Mouse (Mus musculus) adrenal gland, adult 8-10 months (tissue): Measurements from ENCODE around the gene Dcbld2. TPM values are rescaled to one million over a fixed set of nuclear protein-coding genes. Genes with fewer than 3 reads are reported as not detected.

Experiments
- DNase-seq: peaks from one replicate; pipeline ENCODE4 v3.0.0; 2022
- total RNA-seq, 4 experiments: library from RNA; stranded (reverse); gene quantifications; 2 replicates each; pipeline ENCODE4 v1.2.4; 2022

The Dcbld2 gene
- total RNA-seq, 4 experiments from 2014 or later: 9.6 to 14.1 (median 11.4) TPM

DNA sequence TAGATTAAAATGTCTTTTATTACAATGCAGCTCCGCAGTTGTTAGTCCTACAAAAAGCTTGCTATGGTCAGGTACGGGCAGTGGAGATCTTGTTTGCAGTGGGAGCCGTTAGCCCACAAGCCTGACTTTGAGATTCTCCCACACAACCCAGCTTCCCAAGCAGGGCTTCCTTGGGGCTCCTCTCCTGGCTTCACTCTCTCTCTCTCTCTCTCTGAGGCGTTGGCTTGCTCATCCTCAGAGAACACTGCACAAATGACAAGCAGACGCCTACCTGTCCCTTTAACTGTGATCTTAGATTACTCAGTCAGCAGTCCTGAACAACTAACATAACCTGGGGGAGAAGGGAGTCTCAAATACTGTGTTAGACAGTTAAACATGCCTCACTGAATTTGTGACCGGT lies 79.6 kb downstream of the Dcbld2 start:
- no peak for DNase-seq

DNA sequence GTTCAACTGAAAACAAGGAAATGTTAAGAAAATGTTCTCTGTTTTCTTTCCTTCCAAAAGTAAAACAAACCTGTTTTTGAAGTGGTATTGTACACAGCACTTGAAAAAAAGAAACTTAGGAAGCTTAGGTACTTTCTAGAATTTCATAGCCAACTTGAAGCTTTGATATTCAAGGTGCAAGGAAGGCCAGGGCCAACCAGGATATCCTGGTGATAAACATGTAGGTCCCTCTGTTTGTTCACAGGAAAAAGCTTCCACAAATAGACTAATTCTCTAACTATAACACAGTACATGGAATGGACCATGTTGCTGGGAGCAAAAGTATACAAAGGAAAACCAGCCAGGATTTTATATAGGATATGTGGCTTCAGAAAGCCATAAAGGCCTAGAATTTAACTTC lies 88.5 kb downstream of the Dcbld2 start:
- no peak for DNase-seq

DNA sequence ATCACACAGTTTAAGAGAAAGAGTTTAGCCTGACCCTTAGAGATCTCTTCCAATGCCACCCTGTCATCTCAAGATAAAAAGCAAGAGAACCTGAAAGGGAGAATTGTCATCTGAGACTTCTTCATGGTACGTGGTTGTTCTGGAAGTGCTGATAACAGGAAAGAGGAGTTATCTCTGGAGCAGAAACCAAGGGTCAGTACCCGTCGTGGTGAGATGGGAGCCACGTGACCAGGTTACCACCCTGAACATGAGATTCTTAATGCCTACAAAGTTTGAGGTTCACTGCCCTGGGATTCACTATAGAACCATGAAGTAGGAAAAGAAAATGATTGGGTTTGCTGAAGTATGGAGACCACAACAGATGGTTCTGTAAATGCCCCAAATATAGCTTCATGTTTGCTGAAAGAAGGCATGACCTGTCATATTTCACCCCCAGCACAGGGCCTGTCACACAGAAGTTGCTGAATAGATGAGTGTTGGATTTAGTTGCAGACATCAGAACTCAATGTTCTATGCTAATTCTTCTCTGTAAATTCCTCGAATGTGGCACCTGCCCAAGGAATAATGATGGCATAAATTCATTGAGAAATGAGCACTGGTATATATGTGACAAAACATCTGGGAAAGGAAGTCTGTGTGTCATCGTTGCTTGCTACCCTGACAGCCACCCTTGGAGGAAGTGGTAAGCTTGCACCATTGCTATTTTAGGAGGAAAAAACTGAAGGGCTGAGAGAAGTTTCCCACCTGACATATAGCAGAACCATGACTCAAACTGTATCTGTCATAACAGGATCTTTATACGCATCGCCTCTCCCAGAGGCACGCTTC lies 89.9 kb downstream of the Dcbld2 start:
- no peak for DNase-seq

DNA sequence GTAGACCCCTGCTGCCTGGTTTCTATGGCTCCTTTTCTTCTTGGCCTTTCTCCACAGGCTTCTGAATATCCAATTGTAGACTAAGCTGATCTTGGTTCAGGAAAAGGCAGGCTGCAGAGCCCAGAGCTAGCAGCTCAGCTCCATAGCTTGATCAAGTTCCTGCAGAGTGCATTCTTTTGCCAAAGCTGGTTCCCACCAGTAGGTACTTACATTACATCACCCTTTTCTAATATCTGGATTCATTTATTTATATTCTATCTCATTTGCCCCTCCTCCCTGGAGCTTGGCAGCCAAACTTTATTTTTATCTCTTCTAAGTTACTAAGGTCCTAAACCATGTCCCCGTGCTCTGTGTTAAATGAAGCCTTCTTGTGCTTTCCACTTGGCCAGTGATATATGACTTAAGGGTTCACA lies 90.9 kb downstream of the Dcbld2 start:
- no peak for DNase-seq

DNA sequence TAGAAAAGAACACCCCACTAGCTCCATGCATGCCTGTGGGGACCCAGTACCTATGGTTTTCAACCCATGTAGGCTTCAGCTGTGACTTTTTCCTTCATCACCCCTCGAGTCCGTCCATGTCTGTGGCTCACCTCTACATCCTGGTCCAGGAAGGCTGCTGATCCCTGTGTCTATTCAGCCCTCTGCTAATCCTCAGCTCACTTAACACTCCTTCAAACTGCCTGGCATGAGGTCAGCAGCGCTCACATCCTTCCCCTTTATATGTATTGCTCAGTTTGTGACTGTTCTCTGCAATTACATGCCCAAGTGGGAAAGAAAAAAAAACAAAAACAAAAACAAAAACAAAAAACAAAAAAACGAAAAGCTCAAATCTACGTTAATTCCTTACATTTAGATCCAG lies 91.4 kb downstream of the Dcbld2 start:
- DNase-seq: no peak

DNA sequence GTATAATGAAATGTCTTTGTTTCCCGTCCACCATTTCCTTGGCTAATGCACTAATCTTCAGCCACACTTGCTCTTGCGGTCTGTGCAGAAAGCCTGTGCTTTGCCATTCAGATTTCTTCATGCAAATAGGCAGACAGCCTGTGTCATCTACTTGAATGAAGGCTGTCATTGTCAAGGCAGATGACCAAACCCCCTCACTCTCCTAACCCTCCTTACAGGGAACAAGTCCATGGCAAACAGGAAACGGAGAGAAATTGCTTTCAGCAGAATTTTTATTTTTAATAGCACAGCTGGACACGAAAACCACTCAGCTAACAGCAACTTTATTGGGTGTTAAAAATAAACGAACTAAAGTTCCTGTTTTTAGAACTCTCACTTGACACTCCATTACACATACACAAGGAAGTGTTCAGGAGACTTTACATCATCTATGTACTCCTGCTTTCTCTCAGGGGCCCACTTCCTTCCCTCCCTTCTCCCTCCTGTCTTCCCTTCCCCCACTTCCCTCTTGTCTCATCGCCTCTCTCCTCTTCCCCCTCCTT lies 93.6 kb downstream of the Dcbld2 start:
- no peak for DNase-seq

DNA sequence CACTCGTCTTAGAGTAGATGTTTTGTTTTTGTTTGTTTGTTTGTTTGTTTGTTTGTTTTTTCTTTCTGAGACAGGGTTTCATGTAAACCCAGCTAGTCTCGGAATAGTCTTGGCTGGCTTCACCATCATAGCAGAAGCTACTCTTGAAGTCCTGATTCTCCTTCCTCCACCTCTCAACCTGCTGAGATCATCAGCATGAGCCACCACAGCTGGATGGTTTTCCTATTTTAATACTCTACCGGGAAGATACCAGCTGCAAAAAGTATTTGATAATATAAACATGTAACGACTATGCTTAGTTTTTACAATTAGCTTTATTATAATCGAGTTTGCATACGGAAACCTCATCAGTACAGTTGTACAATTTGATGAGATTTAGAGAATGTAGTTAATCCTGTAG lies 94.3 kb downstream of the Dcbld2 start:
- no peak for DNase-seq

DNA sequence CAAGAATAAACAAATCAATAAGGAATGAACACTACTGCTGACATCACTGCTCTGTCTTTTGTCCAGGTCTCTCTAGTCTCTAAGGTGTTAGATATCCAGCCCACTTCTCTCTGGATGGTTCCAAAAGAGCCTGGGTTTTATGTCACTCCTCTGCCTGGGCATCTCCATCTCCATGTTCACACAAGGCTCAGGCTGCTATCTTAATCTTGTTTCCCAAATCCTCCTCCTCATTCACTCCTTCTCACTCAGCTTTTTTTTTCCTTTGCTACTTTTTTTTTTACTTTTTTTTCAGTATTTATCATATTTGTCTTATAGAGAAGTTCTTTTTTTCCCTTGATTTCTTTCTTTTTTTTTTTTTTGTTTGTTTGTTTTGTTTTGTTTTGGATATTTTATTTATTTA lies 96.7 kb downstream of the Dcbld2 start:
- no peak for DNase-seq

DNA sequence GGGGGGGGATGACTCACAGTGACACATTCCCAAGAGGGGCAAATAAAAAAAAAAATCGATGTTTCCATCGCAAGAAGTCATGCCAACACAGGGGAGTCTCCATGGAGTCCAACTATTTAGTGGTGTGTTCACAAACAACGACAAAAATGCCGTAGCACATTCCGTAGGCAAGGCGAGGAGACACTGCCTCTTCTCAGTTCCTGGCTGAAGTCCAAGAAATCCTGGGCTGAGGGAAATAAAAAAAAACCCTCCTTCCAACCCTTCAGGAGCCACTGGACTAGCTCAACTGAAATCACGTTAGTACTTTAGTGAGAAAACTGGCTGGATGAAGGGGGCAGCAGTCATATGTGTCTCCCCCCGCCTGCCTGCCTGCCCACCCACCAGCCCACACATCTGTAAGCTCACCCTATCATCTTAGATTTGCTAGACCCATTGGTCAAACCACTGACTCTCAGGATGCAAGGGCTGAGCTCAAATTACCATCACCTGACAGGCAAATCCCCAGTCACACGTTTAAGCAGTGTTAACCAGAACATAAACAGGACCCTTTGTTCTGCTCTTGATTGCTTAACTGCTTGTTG lies 104.0 kb downstream of the Dcbld2 start:
- DNase-seq: no peak

DNA sequence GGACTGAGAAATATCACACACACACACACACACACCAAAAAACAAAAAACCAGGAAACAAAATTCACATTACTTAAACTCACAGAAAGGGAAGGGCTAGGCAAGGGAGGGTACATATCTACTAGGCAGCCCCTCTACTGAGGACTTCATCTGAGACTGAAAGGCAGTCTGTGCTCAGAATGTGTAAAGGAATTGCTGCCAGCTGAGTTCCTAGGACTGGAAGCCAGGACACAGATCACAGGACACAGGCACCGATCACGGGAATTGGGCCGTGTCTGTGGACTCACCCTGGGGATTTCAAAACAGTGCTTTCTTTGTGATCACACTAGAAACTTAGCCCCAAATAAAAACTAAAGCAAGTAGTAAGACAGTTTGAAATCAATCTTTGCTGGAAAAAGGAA lies 104.6 kb downstream of the Dcbld2 start:
- DNase-seq: no peak

DNA sequence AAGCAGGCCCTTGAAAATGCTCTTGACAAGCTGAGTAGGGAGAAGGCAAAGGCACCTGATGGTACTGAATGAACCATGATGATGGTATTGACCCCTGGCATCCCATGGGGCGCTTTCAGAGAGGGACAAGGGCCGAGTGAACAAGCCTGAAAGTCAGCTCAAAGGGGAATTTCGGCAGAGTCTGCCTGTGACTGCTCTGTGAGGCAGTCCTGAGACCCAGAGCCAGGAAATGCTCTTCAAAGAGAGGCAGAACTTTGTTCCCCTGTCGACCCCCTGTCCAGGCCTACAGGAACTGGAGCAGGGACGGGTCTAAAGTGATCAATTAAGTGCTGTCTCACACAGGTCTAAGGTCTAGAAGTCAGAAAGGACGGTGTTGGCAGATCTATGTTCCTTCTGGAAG lies 105.5 kb downstream of the Dcbld2 start:
- DNase-seq: peak; percentile 28

DNA sequence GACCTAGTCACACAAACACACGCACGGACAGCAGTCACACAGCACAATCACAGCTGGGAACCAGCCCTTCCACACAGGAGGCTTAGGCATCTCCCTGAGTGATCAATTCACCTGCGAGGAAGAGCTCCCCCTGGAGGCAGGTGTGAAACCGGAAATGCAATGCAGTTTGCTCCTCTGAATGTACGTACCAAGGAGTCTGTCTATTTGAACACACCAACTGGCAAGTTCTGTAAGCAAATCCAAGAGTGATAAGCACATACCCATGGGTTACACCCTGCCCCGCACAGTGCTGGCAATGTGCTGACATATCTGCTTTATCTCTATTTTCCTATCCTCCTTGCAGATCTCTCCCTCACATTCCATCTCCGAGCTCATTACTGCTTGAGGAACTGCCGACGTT lies 106.3 kb downstream of the Dcbld2 start:
- DNase-seq: no peak

DNA sequence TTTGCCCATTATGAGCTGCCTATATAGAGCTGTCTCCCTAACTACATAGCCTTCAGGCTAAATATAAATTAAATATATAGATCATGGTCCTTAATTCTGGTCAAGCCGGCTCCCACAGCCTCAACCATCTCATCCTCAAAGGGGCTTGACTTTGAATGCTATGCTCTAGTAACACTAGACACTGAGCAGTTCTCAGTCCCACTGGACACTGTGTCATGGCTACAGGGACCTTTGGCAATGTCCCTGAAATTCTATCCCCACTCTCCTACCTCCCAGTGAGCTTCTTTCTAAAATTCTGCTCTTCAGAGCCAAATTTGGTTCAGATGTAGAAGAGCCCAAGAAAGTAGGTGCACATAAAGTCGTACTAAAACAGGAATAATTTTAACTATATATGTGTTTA lies 107.9 kb downstream of the Dcbld2 start:
- no peak for DNase-seq

DNA sequence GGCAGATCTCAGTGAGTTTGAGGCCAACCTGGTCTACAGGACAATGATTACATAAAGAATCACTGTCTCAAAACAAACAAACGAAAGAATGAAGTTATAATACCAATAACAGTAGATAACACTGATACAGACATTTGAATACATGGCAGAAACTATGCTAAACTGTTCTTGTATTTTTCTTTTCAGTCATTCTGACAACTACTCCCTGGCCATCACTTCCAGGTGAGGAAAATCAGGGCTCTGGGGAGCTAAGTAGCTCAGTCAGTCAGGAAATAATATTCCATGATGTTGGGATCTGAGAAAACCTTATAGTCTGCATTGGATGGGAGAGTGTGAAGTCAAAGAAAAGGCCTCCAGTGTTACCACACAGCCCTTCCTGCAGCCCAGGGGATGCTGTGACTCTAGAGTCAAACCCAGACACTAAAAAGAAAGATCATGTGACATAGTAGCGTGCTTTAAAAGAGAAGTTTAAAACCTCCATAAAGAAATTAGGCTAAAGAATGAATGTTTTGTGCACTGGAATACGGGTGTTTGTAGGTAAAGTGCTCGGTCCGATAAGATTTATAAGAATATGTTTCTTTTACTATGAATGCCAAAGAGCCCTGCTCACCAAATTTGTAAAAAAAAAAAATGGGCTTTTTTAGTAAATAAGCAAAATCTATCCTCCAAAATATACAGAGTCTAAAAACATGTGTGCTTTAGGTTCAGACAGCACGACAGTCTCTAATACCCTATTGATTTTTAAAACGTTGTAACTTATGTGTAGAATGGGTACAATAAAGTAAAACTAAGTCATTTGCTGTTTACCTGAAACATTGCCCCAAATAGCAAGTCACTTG lies 108.9 kb downstream of the Dcbld2 start:
- no peak for DNase-seq

Other genes starting within 250 kb of the Dcbld2 start
- 10 to 100 TPM; 13.6 to 30.8 (median 17.8) TPM for gene St3gal6, start 115.8 kb downstream of the Dcbld2 start, total RNA-seq
- not detected for gene Gm813, start 208.5 kb downstream of the Dcbld2 start, total RNA-seq
- not detected for gene E330017A01Rik, start 230.3 kb downstream of the Dcbld2 start, total RNA-seq